Mouse (Mus musculus) C2C12 (cell line): ENCODE measurements around the gene Akap6. TPM values are rescaled to one million over a fixed set of nuclear protein-coding genes. Genes with fewer than 3 reads are reported as not detected.
A peak's percentile ranks its signal among the peaks of the same experiment; 100 is the strongest.

Experiments
- H3K27me3 ChIP-seq: one replicate; pipeline ENCODE4 v1.6.1; 2011; ENCODE audit not compliant: control insufficient read depth, insufficient read depth, insufficient read length
- H3K36me3 ChIP-seq: one replicate; pipeline ENCODE4 v1.6.1; 2011; ENCODE audit not compliant: control insufficient read depth, insufficient read depth
- H3K4me3 ChIP-seq: one replicate; pipeline ENCODE4 v1.5.1; 2011; ENCODE audit warnings: mild to moderate bottlenecking, control low read depth; ENCODE audit not compliant: poor library complexity, insufficient read depth, severe bottlenecking
- H3K79me2 ChIP-seq: one replicate; pipeline ENCODE4 v1.6.1; 2011; ENCODE audit not compliant: control insufficient read depth, insufficient read depth
- H3K79me3 ChIP-seq: one replicate; pipeline ENCODE4 v1.6.1; 2011; ENCODE audit warnings: low read depth, control low read depth
- H3ac ChIP-seq: one replicate; pipeline ENCODE3; 2011; ENCODE audit warnings: low read depth; ENCODE audit not compliant: control insufficient read depth, insufficient read length
- CEBPB ChIP-seq: IDR thresholded peaks from one replicate; pipeline ENCODE4 v1.6.1; 2011; ENCODE audit warnings: low read depth, mild to moderate bottlenecking, control low read depth, moderate library complexity
- CTCF ChIP-seq: IDR thresholded peaks from one replicate; pipeline ENCODE4 v1.5.1; 2011; ENCODE audit not compliant: control insufficient read depth, insufficient read depth, insufficient read length
- FOSL1 ChIP-seq: IDR thresholded peaks from one replicate; pipeline ENCODE4 v1.8.0; 2011; ENCODE audit warnings: mild to moderate bottlenecking, low read length; ENCODE audit not compliant: poor library complexity, insufficient read depth, severe bottlenecking
- MAX ChIP-seq: IDR thresholded peaks from one replicate; pipeline ENCODE4 v1.6.1; 2011; ENCODE audit warnings: mild to moderate bottlenecking, control low read depth
- MYOD1 ChIP-seq: IDR thresholded peaks from one replicate; pipeline ENCODE4 v1.6.1; 2011; ENCODE audit warnings: low read depth; ENCODE audit not compliant: control insufficient read depth, insufficient read length
- MYOG ChIP-seq: IDR thresholded peaks from one replicate; pipeline ENCODE4 v1.6.1; 2011; ENCODE audit not compliant: control insufficient read depth, insufficient read length; ENCODE audit errors: extremely low read depth
- USF1 ChIP-seq: IDR thresholded peaks from one replicate; pipeline ENCODE4 v1.6.1; 2011; ENCODE audit warnings: low read depth, mild to moderate bottlenecking, control low read depth, moderate library complexity
- polyA plus RNA-seq: library from polyadenylated mRNA; unstranded; fragments of >200 nt; fragmentation: generic; extraction: Trizol; gene quantifications from one replicate; pipeline ENCODE4 v1.2.1, GENCODE M21; 2012; ENCODE audit warnings: missing spikeins

The Akap6 gene
- polyA plus RNA-seq, 1 experiment, result 0.51 TPM

- H3K79me3 ChIP-seq, result no peaks in the 10 kb centered on the region
- no peak overlapping the region for H3K4me3 ChIP-seq
- H3ac ChIP-seq, result no peak overlapping the region
- no peaks in the 10 kb centered on the region for H3K36me3 ChIP-seq
- no peaks in the 10 kb centered on the region for H3K79me2 ChIP-seq
- H3K27me3 ChIP-seq, result no peaks in the 10 kb centered on the region
- TF ChIP-seq USF1, result no peak
- no peak for TF ChIP-seq MYOD1
- no peak for TF ChIP-seq CEBPB
- TF ChIP-seq MYOG, result no peak
Measured at GRCm38 (mm10) chr12:52698276-52698930, 780 bp upstream of the Akap6 start.

GRCm38 (mm10) chr12:52699961-52700696 lies 946 bp downstream of the Akap6 start:
- H3K79me2 ChIP-seq, result no peaks in the 10 kb centered on the region
- H3ac ChIP-seq, result no peak overlapping the region
- TF ChIP-seq USF1, result no peak
- no peak for TF ChIP-seq CTCF
- TF ChIP-seq FOSL1, result no peak
- no peak for TF ChIP-seq MYOD1
- no peak for TF ChIP-seq MAX
- TF ChIP-seq CEBPB, result no peak
- TF ChIP-seq MYOG, result no peak
- no peaks in the 10 kb centered on the region for H3K27me3 ChIP-seq
- H3K79me3 ChIP-seq, result no peaks in the 10 kb centered on the region
- H3K36me3 ChIP-seq, result no peaks in the 10 kb centered on the region
- no peak overlapping the region for H3K4me3 ChIP-seq

GRCm38 (mm10) chr12:52700697-52701191 lies 1.6 kb downstream of the Akap6 start:
- Histone ChIP-seq H3K79me2 (no peaks in the 10 kb centered on the region), H3ac (no peak overlapping the region), H3K79me3 (no peaks in the 10 kb centered on the region), H3K27me3 (no peaks in the 10 kb centered on the region), H3K4me3 (no peak overlapping the region), H3K36me3 (no peaks in the 10 kb centered on the region)
- TF ChIP-seq CEBPB (no peak), MYOD1 (no peak), USF1 (no peak), MYOG (no peak), CTCF (no peak)

GRCm38 (mm10) chr12:52701201-52701641 lies 2.0 kb downstream of the Akap6 start:
- no peak overlapping the region for H3K4me3 ChIP-seq
- no peaks in the 10 kb centered on the region for H3K79me3 ChIP-seq
- no peaks in the 10 kb centered on the region for H3K36me3 ChIP-seq
- no peak for TF ChIP-seq CTCF
- no peak for TF ChIP-seq FOSL1
- no peak for TF ChIP-seq MYOD1
- no peak for TF ChIP-seq MAX
- no peak for TF ChIP-seq USF1
- no peak for TF ChIP-seq MYOG
- no peak for TF ChIP-seq CEBPB
- no peaks in the 10 kb centered on the region for H3K27me3 ChIP-seq
- no peaks in the 10 kb centered on the region for H3K79me2 ChIP-seq
- H3ac ChIP-seq, result no peak overlapping the region

- no peak for TF ChIP-seq CTCF
- peak; percentile 90 for TF ChIP-seq CEBPB
- TF ChIP-seq MYOG, result no peak
- TF ChIP-seq MAX, result peak; percentile 49
- peak; percentile 92 for TF ChIP-seq FOSL1
- TF ChIP-seq USF1, result no peak
- TF ChIP-seq MYOD1, result peak; percentile 48
- no peaks in the 10 kb centered on the region for H3K79me2 ChIP-seq
Measured at GRCm38 (mm10) chr12:52702368-52702967, 3.3 kb downstream of the Akap6 start.

More at GRCm38 (mm10) chr12:52702368-52702967, 3.3 kb downstream of the Akap6 start:
- no peaks in the 10 kb centered on the region for H3K36me3 ChIP-seq
- H3K27me3 ChIP-seq, result no peaks in the 10 kb centered on the region
- no peaks in the 10 kb centered on the region for H3K79me3 ChIP-seq
- H3ac ChIP-seq, result no peak overlapping the region
- H3K4me3 ChIP-seq, result no peak overlapping the region
